Comparison of ENCODE assay signal across 15 mouse cellular contexts in genomic region chr1:89594999-89595398, GRCm38 (mm10).
"Had no signal": no experiment of that assay in that cellular context is flagged by ENCODE, and none has a peak within 500 bp of the region (broad histone marks: within the 10 kb centered on the region; RNA-seq: fewer than 3 reads in every experiment).

No protein-coding gene starts in this region.

- H3K27ac ChIP-seq: limb, embryonic 12.5 days; liver, embryonic 13.5 days; midbrain, embryonic 15.5 days; neural tube, embryonic 13.5 days had no signal

- H3K9me3 ChIP-seq: liver, embryonic 13.5 days had no signal

- DNase-seq: kidney, adult 18-20 months; kidney, postnatal 10 days; kidney, postnatal 4 days; liver; liver, embryonic 13.5 days; liver, postnatal 0 days; right cerebral cortex, postnatal 25 days; thymus, adult 18-20 months; thymus, postnatal 14 days had no signal

- H3K9ac ChIP-seq: limb, embryonic 12.5 days; liver, embryonic 13.5 days; liver, postnatal 0 days; midbrain, embryonic 15.5 days; neural tube, embryonic 13.5 days had no signal

- H3K4me3 ChIP-seq: limb, embryonic 12.5 days; liver, embryonic 13.5 days; megakaryocyte, embryonic 14.5 days; midbrain, embryonic 15.5 days; neural tube, embryonic 13.5 days had no signal

- H3K36me3 ChIP-seq: liver, embryonic 13.5 days had no signal

- H3K4me2 ChIP-seq: limb, embryonic 12.5 days; liver, embryonic 13.5 days; midbrain, embryonic 11.5 days; midbrain, embryonic 15.5 days; neural tube, embryonic 13.5 days had no signal

- ATAC-seq: liver, postnatal 0 days; lung, postnatal 0 days; midbrain, embryonic 15.5 days had no signal

- H3K27me3 ChIP-seq: limb, embryonic 12.5 days; liver, embryonic 13.5 days; midbrain, embryonic 15.5 days; neural tube, embryonic 13.5 days had no signal
